Mouse (Mus musculus): ENCODE data around the gene Atf3.

GRCm38 (mm10) chr1:191192213-191192612 is 25.6 kb downstream of the Atf3 start:
- TF ChIP-seq CTCF (IDR thresholded peaks at IDR 0.05; ENCODE audit: low read depth), result no peak
- TF ChIP-seq EP300 (optimal IDR thresholded peaks at IDR 0.05), result no peak
